Mouse (Mus musculus) cerebellum, adult 2 months (tissue): Measurements from ENCODE around the gene Apold1. TPM values are rescaled to one million over a fixed set of nuclear protein-coding genes. Genes with fewer than 3 reads are reported as not detected.
A peak's percentile ranks its signal among the peaks of the same experiment; 100 is the strongest.

ENCODE experiments used
- DNase-seq, 2 experiments: peaks; one replicate each; pipeline ENCODE4 v3.0.0; 2021
- H3K27ac ChIP-seq: fragments of 200-500 bp; 2 replicates; pipeline ENCODE4 v1.5.1; 2012; ENCODE audit warnings: low read length, control low read depth, inconsistent platforms; ENCODE audit not compliant: insufficient read depth
- H3K27me3 ChIP-seq: fragments of 200-500 bp; 2 replicates; pipeline ENCODE4 v1.6.1; 2012; ENCODE audit warnings: inconsistent platforms, mild to moderate bottlenecking, low read length, moderate library complexity; ENCODE audit not compliant: control insufficient read depth, insufficient read depth
- H3K4me1 ChIP-seq: fragments of 200-500 bp; 2 replicates; pipeline ENCODE4 v1.6.1; 2011; ENCODE audit warnings: low read length; ENCODE audit not compliant: control insufficient read depth, insufficient read depth
- H3K4me3 ChIP-seq: fragments of 200-500 bp; replicated peaks from 2 replicates; pipeline ENCODE3; 2011; ENCODE audit warnings: mild to moderate bottlenecking, low read depth, low read length, control low read depth; ENCODE audit not compliant: insufficient read depth
- CTCF ChIP-seq: fragments of 200-500 bp; IDR thresholded peaks from 2 replicates; pipeline ENCODE4 v1.5.1; 2011; ENCODE audit warnings: low read depth, mild to moderate bottlenecking, control low read depth, low read length, moderate library complexity, borderline replicate concordance; ENCODE audit not compliant: insufficient read depth
- POLR2A ChIP-seq: fragments of 200-500 bp; IDR thresholded peaks from 2 replicates; pipeline ENCODE4 v1.6.1; 2011; ENCODE audit warnings: low read length, control low read depth, borderline replicate concordance; ENCODE audit not compliant: insufficient read depth
- WGBS: fragments of 180-500 bp; shearing (Covaris S2); methylation state at CpG from one replicate; pipeline ENCODE4 v1.1.7; 2018; 5-methylcytosine and 5-hydroxymethylcytosine counted together
- polyA plus RNA-seq: library from polyadenylated mRNA; depleted of rRNA; stranded (reverse); fragments of >200 nt; gene quantifications from 2 replicates; pipeline ENCODE4 v1.2.3, GENCODE M21; 2012; rRNA removed

The Apold1 gene
- polyA plus RNA-seq = 1.5 TPM in 2 replicates

- TF ChIP-seq CTCF (no peak), POLR2A (no peak)
- Histone ChIP-seq H3K27ac (0 out of 2 replicates have a peak within 1 kb of the TSS, but pooled peaks have one; percentile 6), H3K27me3 (no peaks in the 10 kb centered on the region), H3K4me3 (no peak within 1 kb of the TSS), H3K4me1 (no peaks in the 10 kb centered on the region)
- no peak for DNase-seq
- 55% methylated on average over 22 of the region's 22 CpGs for WGBS
Measured at GRCm38 (mm10) chr6:134981231-134982062, at the start of gene Apold1. Gene Apold1 (plus strand): TSS chr6:134981718.

GRCm38 (mm10) chr6:134932486-134933206, 48.9 kb upstream of the Apold1 start:
- Histone ChIP-seq H3K4me1 (no peaks in the 10 kb centered on the region), H3K27me3 (no peaks in the 10 kb centered on the region), H3K27ac (no peak overlapping the region), H3K4me3 (no peak overlapping the region)
- no peak for TF ChIP-seq POLR2A
- no peak for DNase-seq
- 53% methylated on average over 12 of the region's 12 CpGs for WGBS

DNA sequence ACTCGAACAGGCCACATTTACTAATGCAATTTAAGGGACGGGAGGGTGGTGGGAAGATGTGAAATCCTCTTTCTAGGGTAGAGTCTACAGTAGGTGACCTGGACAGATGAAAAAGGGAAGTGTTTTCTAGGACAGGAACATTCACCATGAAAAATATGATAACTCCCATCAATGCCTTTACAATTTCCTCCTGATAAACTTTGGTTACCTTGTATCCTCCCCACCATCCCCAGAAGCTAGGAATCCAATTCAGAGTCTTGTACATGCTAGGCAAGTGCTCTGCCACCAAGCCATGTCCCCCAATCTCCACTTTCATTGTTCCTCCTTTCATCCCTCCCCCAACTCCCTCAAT, 48.3 kb upstream of the Apold1 start:
- whole genome bisulfite sequencing = 52% methylated on average over 2 of the region's 2 CpGs
- DNase-seq = no peak
- H3K27ac ChIP-seq = no peak overlapping the region
- no peaks in the 10 kb centered on the region for H3K27me3 ChIP-seq
- H3K4me3 ChIP-seq = no peak overlapping the region
- no peaks in the 10 kb centered on the region for H3K4me1 ChIP-seq
- TF ChIP-seq POLR2A (no peak), CTCF (no peak)

DNA sequence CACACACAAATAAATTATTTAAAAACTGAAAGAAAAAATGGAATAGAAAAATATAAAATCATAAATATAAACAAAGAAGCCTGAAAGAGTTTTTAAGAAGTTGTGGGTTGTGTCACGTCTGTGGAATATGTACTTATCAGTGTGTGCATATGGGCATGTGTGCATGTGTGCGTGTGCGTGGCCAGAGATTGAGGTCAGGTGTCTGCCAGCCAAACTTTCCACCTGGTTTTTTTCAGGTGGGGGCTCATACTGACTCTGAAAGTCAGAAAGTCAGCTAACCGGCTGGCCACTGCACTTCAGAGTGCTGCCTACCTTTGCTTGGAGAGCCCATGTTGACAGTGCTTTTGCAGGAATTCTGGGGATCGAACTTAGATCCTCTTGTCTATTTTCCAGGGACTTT, 47.2 kb upstream of the Apold1 start:
- H3K27ac ChIP-seq = no peak overlapping the region
- no peaks in the 10 kb centered on the region for H3K4me1 ChIP-seq
- WGBS = 94% methylated on average over 5 of the region's 5 CpGs
- DNase-seq = no peak
- TF ChIP-seq CTCF = no peak
- no peak for TF ChIP-seq POLR2A
- H3K4me3 ChIP-seq = no peak overlapping the region
- H3K27me3 ChIP-seq = no peaks in the 10 kb centered on the region

- H3K4me1 ChIP-seq = no peaks in the 10 kb centered on the region
- H3K4me3 ChIP-seq = no peak overlapping the region
- DNase-seq = no peak
- TF ChIP-seq POLR2A = no peak
- no peak for TF ChIP-seq CTCF
- H3K27ac ChIP-seq = no peak overlapping the region
- H3K27me3 ChIP-seq = no peaks in the 10 kb centered on the region
- 85% methylated on average over 4 of the region's 4 CpGs for WGBS
Measured at GRCm38 (mm10) chr6:134939781-134940180, 41.7 kb upstream of the Apold1 start.

- H3K4me1 ChIP-seq = no peaks in the 10 kb centered on the region
- no peak overlapping the region for H3K27ac ChIP-seq
- 87% methylated on average over 13 of the region's 13 CpGs for WGBS
- TF ChIP-seq POLR2A (no peak), CTCF (no peak)
- no peak for DNase-seq
- no peaks in the 10 kb centered on the region for H3K27me3 ChIP-seq
- no peak overlapping the region for H3K4me3 ChIP-seq
Measured at GRCm38 (mm10) chr6:134943759-134944407, 37.6 kb upstream of the Apold1 start.

DNA sequence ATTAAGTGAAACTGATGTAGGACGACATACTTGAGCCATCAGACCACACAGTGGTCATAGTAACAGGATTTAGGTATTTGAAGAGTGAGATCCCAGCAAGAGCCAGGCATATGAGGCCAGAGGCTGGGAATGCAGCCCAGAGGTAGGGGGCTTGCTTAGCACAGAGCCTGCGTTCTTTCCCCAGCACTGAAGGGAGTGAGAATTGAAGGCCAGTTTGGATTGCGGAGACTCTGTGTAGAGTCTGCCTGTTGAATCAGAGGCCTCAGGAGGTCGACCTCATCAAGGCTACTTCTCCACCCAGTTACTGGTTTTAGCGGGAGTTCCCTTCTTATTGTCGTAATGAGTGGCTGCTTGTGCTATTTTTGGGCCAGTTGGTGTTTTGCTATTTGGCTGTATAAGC, 35.5 kb upstream of the Apold1 start:
- DNase-seq = no peak
- WGBS = 63% methylated on average over 6 of the region's 6 CpGs
- H3K4me1 ChIP-seq = no peaks in the 10 kb centered on the region
- H3K27ac ChIP-seq = no peak overlapping the region
- no peak overlapping the region for H3K4me3 ChIP-seq
- H3K27me3 ChIP-seq = no peaks in the 10 kb centered on the region
- TF ChIP-seq CTCF (no peak), POLR2A (no peak)
